Mouse (Mus musculus) MEL (cell line): Measurements from ENCODE around the gene Ifitm6.

ENCODE experiments used
- CTCF ChIP-seq, 3 experiments: IDR thresholded peaks in 2 of 3; conservative IDR thresholded peaks in 1 of 3; 2 replicates each; pipeline ENCODE4 v1.5.1; 2011 to 2012; ENCODE audit warnings: low read length in 3 of 3, low read depth in 2 of 3, mild to moderate bottlenecking in 2 of 3, improper control_type of control experiment in 1 of 3, inconsistent platforms in 1 of 3, mixed read lengths in 1 of 3, moderate library complexity in 1 of 3; ENCODE audit not compliant: control insufficient read depth in 1 of 3, insufficient read depth in 1 of 3, poor library complexity in 1 of 3, severe bottlenecking in 1 of 3
- MAX ChIP-seq: IDR thresholded peaks from 2 replicates; pipeline ENCODE4 v1.6.1; 2011; ENCODE audit warnings: low read length, improper control_type of control experiment
- USF1 ChIP-seq: IDR thresholded peaks from 2 replicates; pipeline ENCODE4 v1.6.1; 2014; ENCODE audit warnings: low read depth, mild to moderate bottlenecking, inconsistent platforms, low read length, improper control_type of control experiment, moderate library complexity

- TF ChIP-seq USF1 (no peak), CTCF (IDR thresholded peaks at IDR 0.05 in 2 of 3, conservative IDR thresholded peaks at IDR 0.05 in 1 of 3; ENCODE audit: control insufficient read depth in 1 of 3, insufficient read depth in 1 of 3, low read depth in 2 of 3, low read length in 3 of 3, poor library complexity in 1 of 3, severe bottlenecking in 1 of 3) (no peak), MAX (no peak)
Measured at GRCm38 (mm10) chr7:141028831-141029230, 11.1 kb upstream of the Ifitm6 start, which contains the start of gene Gm17387.
